Mouse (Mus musculus) lung, adult 18-20 months (tissue): ENCODE measurements at regions not wholly inside any gene's neighbourhood (a gene's known extent, or its start where the extent isn't known, plus 50 kb on each side); places are given as distances from the start of the nearest gene placed in this dataset.

Experiments used
- DNase-seq, 2 experiments: peaks; one replicate each; pipeline ENCODE4 v3.0.0; 2022; ENCODE audit warnings: mixed read lengths in 2 of 2

DNA sequence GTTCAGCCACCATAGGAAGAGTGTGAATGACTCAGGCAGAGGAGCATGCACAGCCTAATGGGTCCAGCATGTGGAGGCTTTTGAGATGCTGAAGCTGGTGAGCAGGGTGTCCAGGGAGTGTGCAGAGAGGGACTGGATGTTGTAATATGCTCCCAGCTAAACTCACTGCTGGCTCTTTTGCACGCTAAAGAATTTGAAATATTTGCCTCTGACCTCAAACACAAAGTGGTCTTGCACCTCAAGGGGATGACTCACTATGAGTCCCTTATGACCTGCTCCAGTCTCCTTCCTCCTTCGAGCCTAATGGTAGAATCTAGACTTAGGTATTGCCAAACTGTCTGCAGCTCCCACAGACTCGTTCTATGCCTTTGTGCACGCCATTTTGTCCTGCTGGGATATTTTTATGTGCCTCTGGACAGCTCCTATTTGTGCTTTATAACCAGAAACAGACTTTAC, 55.0 kb upstream of the Slit3 start:
- peak; percentile 17 to 30 for DNase-seq

DNA sequence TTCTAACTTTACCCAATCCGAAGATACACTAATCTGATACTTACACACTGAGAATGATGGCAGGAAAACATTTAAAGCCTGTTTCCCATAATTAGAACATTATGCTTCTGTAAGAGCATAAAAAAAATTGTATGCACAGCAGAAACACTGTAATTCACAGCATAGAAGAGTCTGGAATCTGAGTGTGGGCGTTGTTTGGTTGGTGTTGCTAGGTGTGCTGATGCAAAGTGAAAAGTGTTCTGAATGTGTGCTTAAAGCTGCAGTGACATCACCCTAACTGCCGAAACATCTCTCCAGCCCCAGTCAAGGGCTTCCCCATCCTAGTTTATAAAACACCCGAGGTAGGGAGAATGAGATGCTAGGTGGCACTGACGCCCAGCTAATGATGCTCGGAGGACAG, 63.2 kb upstream of the Slit3 start:
- DNase-seq: no peak

GRCm38 (mm10) chr11:35055496-35056125, 65.4 kb upstream of the Slit3 start:
- DNase-seq: no peak

DNA sequence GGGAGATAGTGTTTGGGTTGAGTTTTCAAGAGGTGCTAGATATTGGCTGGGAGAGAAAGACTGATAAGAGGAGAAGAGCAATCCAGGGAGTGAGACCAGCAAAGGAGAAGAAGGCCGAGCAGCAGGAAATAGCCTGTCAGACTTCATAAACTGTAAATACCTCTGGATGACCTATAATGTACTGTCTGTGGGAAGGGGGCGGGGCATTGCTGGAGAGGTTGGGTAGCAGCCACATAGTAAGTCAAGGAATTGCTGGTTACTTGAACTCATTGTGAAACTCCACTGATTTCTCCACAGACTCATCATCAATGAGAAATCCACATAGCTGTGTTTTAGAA, 67.4 kb upstream of the Slit3 start:
- DNase-seq: peak; percentile 14

GRCm38 (mm10) chr11:35052856-35053612, 68.0 kb upstream of the Slit3 start:
- DNase-seq: no peak

- peak; percentile 9 to 42 for DNase-seq
Observed at GRCm38 (mm10) chr11:35049663-35050215, 71.3 kb upstream of the Slit3 start.

DNA sequence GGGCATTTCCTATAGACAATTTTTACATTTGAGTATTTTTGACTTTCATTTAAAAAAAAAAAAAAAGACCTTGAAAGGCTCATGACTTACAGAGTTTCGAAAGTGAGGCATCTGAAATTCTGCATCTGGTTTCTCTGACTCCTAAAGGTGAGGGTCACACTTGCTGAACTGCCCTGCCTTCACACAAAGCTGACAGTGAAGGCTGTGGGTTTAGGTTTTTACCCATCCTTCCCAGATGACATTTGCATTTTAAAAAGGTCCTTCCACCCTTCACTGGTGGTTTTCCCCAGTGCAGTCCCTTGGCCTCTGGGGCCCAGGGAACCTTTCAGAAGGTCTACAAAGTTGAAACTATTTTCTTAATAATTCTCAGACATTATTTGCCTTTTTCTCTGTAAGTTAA, 76.4 kb upstream of the Slit3 start:
- no peak for DNase-seq

- DNase-seq: no peak
Observed at GRCm38 (mm10) chr11:35024448-35024847, 96.6 kb upstream of the Slit3 start.

DNA sequence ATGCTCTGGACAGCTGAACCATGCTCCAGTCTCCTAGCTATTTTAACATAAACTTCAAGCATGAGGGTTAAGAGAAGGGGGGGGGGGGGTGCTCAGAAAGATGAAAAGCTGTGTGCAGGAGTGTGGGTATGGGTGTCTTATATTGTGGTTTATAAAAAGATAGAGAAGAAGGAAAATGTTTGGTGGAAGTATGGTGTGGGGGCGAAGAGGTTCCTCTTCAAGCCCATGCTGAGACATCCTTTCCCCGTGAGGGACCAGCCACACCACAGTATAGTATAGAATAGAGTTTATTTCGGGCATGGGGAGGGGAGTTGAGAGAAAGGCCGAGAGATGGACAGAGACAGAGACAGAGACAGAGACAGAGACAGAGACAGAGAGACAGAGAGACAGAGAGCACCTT, 97.2 kb upstream of the Slit3 start:
- no peak for DNase-seq

DNA sequence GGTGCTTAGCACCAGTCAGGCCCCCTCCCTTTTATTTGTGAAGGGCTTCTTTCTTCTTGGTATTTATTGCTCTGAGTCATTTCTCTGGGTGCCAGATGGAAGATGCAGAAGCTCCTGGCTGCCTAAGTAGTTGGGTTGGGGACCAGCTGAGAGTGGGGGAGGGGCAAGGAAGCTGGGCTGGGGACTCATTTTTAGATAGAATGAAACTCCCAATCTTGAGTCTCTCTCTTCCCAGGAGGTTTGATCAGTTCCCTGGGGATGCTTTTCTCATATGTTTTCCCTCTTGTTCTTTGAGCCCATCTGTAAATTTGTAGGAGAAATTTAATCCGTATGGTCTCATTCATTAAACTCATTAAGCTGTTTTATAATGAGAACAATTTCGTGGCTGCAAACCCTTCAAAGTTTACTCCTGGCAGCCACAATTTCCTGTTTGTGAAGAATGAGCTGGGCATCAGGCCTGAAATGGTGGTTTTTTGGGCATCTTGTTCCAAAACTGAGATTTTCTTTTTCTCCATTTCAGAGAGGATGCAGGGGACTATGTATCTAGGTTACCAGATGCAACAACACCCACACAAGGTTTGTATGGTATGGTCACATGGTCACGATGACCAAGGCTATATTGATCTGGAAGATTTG, 98.9 kb upstream of the Slit3 start:
- no peak for DNase-seq

- DNase-seq: no peak
Observed at GRCm38 (mm10) chr11:35016998-35017397, 104.0 kb upstream of the Slit3 start.

DNA sequence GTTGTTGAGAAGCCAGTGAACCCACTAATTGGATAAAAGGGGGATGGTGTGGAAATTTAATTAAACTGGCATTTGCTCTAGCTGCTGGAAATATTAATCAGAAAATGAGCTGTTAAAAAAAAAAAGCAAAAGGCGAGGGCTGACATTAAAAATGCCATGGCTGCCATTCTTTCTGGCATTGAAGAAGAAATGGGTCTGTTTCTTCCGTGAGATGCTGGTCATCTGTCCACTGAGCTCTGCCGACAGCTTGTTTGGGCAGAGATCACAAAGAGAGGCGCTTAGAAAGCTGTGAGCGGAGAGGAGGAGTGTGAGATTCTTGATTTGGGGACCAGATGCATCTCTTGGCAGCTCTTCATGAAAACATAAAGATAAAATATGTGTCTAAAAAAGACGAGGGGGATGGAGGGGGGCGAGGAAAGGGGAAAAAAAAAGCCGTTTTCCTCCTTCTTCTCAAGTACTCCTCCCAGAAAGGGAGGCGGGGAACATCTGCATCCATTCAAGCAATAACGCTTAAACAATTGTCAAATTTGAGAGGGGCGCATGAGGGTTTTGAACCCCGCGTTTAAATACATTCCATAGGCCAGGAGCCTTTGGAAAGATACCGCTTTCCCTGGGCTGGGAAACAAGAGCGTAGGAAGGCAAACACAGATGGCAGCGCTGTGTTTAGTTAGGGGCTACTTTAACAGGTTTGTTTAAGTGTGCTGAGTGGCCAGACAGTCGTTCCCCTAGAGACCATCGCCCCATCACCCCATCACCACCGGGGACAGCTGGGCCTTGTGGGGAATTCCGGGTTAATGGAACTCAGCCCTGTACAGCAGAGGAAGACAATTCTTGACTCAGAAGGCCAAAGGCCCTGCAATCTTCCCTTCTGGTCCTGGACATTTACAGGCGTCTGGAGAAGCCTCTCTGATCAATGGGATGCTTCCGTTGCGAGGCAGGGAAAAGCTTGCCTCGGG, 109.2 kb upstream of the Slit3 start:
- no peak for DNase-seq

DNA sequence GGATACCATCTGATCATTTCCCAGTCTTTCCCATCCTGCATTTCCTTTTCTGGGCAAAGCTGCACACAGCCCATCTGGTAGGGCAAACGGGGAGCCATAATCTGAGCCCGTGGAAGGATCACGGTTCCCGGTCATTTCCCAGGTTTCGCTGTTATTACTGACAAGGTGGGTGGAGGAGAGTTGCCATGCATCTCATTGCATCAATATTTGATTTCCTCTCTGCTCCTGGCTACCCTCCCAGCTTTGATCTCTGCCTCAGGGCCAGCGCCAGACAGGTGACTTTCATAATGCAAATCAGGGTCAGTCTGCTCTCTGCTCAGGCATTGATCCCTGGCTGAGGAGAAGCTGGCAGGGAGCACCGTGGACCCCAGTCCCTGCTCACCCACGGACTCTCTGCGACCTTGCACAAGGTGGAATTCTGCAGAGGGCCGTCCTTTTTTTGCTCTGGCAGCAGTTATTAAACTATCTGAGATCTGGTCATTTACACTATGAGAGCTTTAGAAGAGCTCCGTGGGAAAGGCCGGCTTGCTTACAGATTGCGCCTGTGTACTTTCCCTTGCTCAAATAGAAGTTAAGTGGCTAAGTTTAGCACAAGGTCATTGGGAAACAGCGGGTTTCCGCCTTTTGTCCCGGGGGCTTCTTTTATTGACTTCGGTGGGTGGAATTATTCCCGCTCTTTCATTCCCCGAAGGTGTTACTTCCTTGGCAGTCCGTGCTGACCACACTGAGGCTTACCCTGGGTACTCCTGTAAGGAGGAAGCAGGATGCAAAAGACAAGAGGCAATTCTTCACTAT, 114.1 kb upstream of the Slit3 start:
- DNase-seq: peak; percentile 70 to 74

DNA sequence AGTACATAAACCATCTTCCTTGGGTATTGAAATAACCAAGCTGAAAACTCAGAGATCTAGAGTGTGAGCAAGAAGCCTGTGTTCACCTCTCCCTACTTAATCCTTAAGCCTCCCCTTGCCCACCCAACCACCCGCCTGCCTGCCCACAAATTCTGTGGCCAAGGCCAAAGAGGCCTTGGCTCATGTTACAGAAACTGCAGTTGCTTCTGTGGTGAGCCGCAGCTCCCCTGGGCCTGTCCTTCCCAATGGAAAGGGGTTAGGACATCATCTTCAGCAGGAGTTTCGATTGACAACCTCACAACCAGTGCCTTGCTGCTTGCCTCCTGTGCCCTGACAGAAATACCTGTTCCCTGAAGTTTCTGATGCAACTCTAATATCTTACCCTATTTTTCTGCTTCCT, 115.9 kb upstream of the Slit3 start:
- DNase-seq: no peak

DNA sequence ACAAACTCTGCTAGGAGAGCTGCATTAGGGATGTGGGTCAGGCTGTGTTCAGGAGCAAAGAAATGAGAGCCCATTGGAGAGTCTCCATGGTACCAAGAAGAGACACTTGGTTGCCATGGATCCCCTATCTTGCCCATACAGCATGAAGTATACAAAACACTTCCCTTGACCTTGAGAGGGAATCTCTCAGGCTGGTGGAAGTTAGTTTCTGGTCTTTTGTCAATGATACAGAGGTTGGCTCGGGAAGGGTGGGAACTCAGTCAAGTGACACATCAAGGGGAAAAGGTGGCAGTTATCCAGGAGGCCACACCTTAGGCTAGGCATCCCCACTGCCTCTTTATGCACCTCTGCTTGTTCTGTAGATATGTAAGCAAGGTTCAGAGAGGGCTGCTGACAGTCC, 116.6 kb upstream of the Slit3 start:
- DNase-seq: peak in 1 of 2 experiments; percentile 2

GRCm38 (mm10) chr11:35003956-35004355, 117.1 kb upstream of the Slit3 start:
- no peak for DNase-seq

- no peak for DNase-seq
Observed at GRCm38 (mm10) chr11:34997906-34998305, 123.1 kb upstream of the Slit3 start.

DNA sequence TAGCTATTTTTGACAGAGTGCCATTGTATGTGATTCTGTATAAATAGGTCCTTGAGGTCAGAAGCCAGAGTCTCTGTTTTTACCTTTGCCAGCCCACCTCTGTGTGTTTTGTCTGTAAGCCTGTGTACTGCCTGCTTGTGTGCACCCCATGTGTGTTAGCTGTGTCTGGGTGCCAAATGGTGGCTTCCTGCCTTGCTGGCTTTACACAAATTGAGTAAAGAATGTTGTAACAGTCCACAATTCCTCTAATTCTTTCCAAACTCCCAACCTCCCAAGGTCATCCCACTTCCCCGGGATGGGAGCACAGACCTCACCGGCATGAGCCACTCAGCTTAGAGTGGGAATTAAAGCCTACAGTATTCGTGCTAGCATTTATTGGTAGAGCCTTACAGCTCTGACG, 125.5 kb upstream of the Slit3 start:
- DNase-seq: no peak

GRCm38 (mm10) chr11:34982775-34983457, 138.1 kb upstream of the Slit3 start:
- no peak for DNase-seq

DNA sequence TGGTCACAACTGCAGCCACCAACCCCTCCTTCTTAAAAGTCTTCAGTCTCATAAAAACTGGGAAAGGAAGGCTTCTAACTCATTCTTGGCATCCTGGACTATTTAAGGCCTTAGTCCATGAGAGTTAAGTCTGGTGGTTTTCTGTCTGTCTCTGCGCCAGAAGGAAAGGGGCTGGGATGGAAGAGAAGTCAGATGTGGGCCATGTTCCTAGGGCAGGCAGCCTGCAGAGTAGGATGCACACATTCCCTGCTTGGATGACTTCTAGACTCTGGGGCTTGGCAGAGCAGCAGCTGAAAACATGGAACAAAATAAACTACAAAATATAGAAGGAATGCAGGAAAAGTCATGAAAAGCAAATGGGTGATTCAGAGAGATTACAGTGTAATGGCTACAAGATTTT, 140.8 kb upstream of the Slit3 start:
- no peak for DNase-seq

DNA sequence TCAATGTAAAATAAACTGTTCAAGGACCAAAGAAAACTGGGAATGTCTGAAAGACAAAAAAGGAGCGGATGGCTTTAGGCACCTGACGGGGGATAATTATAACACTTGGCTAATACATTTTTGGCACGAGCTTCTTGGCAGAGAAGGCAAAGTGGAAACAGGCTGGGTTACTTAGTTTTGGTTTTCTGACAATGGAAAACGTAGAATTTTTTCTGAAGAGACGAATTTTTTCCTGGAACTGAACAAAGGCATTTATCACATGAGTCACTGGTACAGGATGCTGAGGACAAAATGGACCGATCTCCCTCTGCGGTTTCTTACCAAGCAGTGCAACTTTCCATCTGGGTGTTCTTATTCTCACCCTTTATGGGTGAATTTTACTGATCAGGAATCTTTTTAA, 143.2 kb upstream of the Slit3 start:
- no peak for DNase-seq
